Mouse (Mus musculus): ENCODE data around the gene Olfr561.

Olfr561 gene

GRCm38 (mm10) chr7:102770921-102771320 is at the start of gene Olfr561:
TSS of gene Olfr561 (plus strand) at chr7:102771221.
- DNase-seq (ENCODE audit: low spot score), result no peak

- no peak for DNase-seq (ENCODE audit: low spot score)
These were observed 43.6 kb upstream of the Olfr561 start, which contains the start of gene Olfr559 for GRCm38 (mm10) chr7:102727391-102727790. TSS of gene Olfr559 (minus strand) at chr7:102727491.

GRCm38 (mm10) chr7:102733793-102734192 is 37.2 kb upstream of the Olfr561 start:
- no peak for DNase-seq (ENCODE audit: low spot score)

- no peak for DNase-seq (ENCODE audit: low spot score)
These were observed 33.3 kb upstream of the Olfr561 start for GRCm38 (mm10) chr7:102737705-102738104.

GRCm38 (mm10) chr7:102752086-102752485 is 18.9 kb upstream of the Olfr561 start:
- no peak for DNase-seq (ENCODE audit: low spot score)

GRCm38 (mm10) chr7:102759266-102759665 is 11.8 kb upstream of the Olfr561 start, which contains the start of the genes Olfr560 and Olfr78:
TSS of gene Olfr560 (minus strand) at chr7:102759366.
TSS of gene Olfr78 (minus strand) at chr7:102759471.
- DNase-seq (ENCODE audit: low spot score), result no peak

- no peak for DNase-seq (ENCODE audit: low spot score)
These were observed 32.2 kb downstream of the Olfr561 start, which contains the start of gene Olfr564 for GRCm38 (mm10) chr7:102803180-102803579. TSS of gene Olfr564 (plus strand) at chr7:102803480.

All from c-Kit-positive CD71-positive TER-119-positive erythroid progenitor cells, embryonic 14.5 days (primary cell).